Mouse (Mus musculus) Muller cell, postnatal 12 days (primary cell): ENCODE measurements around the gene Ssbp2.

Experiments
- DNase-seq: peaks from one replicate; pipeline ENCODE4 v3.0.0-alpha.2; 2015; ENCODE audit errors: inconsistent ontology term

Gene Ssbp2

DNA sequence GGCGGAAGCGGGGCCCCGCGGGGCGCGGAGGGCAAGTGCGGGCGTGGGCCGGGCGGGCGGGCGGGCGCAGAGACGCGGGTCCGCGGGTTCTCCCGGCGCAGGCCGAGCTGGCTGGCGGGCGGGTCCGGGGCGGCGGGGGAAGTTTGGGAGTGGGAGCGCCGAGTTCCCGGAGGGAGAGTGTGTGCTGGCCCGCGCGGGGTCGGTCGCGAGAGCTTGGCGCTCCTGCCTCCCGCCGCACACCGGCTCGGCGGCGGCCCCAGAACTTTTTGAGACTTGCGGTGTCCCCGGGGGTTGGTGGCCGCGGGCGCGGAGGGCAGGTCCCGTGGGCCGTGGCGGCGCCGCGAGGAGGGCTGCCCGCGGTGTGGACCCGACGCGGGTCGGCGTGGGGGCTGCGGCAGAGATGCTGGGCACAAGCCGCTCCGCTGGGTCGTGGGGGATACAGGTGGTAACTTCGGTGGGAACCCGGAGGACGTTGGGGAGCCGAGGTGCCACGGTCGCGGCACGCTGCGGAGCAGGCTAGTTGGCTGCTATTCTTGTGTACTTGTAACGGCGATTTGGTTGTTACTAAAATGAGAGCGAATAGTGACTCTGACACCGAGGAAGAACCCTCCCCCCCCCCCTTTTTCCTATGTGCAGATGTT, 1.7 kb downstream of the Ssbp2 start:
- DNase-seq = peak; percentile 45

DNA sequence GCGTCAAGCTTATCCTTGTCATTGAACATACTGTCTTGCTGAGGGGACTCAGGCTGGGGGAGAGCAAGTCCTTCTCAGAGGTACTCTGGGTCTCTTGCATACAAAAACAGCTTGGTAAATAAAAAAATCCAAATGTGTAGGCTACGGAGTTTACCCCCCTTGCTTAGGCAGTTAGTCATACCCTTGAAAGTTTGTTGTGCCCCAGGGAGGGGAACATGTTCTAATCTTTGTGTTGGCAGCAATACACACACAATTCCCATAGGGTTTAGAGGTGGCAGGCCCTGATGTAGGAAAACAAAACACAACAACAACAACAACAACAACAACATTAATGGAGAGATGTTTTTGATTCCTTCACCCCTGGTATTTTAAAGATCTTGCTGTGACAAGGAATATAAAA, 2.3 kb downstream of the Ssbp2 start:
- no peak for DNase-seq

- peak; percentile 51 for DNase-seq
These were observed 2.9 kb downstream of the Ssbp2 start for GRCm38 (mm10) chr13:91462893-91463481.

GRCm38 (mm10) chr13:91465002-91465715, 5.1 kb downstream of the Ssbp2 start:
- DNase-seq = no peak

DNA sequence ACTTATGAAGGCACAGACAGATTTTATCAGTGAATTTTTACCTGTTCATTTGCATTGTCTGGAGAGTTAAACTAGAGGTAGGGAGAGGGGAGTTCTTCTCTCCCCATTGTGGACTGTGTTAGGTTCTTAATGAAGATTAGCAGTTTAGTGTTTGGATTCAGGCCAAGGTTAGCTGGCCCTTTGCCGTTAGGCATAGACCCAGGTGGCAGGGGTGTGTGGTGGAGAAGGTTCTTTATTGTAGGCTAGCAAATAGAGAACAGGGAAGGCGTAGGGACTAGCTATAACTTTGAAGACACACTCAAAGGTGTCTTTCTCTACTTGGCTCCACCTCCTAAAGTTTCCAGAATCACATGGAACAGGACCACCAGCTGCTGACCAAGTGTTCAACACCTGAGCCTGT, 11.5 kb downstream of the Ssbp2 start:
- no peak for DNase-seq

DNA sequence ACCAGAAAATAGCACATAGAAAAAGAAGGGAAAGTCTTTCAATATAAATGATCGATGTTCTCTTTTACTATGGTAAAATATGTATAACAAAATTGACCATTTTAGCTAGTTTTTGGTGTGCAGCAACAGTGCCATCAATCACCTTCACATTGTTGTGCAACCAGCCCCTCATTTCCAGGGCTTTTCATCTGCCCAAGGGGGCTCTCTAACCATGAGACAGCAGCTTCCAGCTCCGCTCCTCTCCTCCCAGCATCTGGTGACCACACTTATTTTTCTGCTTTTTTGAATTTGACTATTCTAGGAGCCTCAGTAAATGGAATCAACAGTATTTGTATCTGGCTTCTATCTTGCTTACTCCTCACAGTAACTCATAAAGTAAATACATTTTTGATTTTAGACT, 11.9 kb downstream of the Ssbp2 start:
- no peak for DNase-seq

DNA sequence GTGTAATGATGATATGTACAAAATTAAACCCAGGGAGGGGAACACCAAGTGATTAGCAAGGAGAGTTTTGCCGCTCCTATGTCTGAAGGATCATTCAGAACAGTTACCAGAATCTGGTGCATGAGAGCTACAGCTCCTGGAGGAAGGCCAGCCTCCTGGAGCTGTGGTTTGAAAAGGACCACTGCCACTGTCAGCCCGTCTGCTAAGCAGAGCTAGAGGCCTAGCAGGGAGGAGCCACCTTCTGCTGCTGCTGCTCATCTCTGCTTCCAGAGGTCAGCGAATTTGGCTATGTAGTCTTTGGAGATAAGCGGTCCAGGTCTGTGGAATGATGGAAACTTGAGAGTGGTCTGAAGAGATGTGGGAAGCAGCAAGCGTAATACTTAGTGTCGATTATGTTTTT, 13.4 kb downstream of the Ssbp2 start:
- DNase-seq = no peak

DNA sequence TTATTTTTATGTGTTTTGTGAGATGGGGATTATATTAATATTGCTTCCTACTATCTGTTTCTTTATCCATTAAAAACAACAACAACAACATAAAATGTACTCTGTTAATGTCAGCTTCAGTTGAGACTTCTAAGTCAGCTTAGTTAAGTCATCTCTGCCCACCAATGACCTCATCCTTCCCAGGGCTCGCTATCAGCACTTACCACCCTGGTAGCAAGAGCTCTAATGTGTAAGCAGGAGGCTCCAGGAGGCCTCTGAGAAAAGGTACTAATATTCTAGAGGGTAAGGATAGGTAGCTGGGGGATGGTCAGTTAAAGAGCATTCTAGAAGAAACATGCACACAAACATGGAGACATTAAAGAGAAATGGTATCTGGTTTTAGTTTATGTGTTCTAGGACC, 13.9 kb downstream of the Ssbp2 start:
- DNase-seq = no peak

DNA sequence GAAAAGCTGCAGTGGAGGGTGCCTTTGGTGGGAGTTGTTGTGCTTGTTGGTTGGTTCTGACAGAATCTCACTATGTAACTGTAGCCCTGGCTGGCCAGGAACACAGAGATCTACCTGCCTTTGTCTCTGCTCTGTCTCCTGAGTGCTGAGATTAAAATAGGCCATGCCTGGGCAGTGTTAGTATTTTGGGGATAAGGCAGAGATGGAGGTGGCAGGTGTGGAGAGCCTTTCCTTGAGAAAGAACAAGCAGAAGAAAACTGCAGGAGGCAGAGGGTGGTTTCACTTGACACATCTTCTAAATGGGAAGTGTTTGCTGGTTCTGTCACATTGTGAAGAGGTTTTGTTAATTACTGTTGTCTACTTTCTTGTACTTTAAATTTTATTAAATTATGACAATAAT, 15.8 kb downstream of the Ssbp2 start:
- no peak for DNase-seq

DNA sequence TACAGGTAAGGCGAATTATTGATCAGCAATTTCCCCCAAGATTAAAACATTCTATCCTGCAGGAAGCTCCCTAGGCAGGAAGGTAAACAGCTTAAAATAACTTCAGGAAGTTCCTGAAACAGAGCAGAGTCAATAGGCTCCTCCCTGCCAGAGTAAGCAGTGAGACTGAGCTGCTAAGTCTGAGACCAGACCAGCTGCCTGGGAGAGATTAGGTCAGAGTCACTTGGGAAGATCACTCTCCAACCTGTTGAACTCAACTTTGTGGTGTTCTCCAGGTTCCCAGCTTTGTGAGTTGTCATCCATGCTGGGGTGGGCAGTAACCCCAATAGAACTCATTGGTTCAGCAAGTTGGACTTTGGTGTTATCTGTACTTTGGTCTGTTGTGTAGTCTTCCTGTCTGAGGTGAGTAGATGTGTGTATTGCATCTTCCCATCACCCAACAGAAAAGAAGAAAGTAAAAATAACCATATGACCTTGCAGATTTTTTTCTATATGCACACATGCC, 16.6 kb downstream of the Ssbp2 start:
- DNase-seq = no peak

DNA sequence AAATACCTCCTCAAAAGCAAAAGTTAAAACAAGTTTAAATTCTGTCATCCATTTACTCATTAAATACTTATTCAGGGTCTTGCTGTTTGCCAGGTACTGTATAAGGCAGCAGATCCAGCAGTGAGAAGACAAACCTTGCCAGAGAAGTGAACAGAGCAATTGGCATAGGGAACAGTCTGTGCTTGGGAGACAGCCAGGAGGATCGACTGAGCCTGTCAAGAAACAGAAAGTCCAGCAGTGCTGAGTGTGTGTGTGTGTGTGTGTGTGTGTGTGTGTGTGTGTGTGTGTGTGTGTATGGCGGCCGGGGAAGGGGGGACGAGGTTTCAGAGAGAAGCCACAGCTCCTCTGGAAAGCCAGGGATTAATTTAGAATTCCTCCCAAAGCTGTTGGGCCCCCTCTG, 17.9 kb downstream of the Ssbp2 start:
- peak; percentile 42 for DNase-seq

- DNase-seq = no peak
These were observed 24.2 kb downstream of the Ssbp2 start for GRCm38 (mm10) chr13:91484303-91484702.

DNA sequence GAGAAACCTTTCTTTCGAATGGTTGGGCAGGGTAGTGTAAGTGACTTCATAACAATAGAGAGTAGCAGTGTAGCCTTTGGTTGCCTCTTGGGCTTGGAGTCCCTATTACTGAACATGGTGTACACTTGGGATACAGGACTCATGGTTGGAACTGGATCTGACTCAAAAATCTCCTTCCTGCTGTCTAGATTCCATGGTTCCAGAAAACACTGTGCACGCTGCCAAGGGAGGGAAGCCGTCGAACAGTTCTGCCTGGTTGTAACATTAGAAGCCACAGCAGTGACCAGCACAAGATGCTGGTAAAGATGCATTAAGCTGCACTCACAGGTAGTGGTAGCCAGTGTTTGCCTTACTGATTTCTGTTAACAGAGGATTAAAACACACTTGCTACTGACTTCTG, 32.0 kb downstream of the Ssbp2 start:
- DNase-seq = no peak

DNA sequence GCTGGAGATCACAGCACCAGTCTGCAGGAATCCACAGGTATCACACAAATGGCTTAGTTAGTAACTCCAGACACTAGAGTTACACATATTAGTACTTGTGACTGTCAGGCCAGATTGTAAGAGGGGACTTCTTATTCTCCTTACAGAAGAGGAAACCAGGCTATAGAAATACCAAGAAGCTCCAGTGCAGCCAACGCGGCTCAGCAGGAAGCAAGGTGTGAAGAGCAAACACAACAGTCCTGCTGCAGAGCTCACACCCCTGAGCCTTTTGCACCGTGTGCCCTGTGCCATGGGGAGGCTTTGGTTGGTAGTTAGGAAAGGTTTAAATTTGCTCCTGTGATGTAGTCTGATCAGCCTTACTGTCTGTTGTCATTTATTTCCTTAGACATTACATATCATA, 37.0 kb downstream of the Ssbp2 start:
- no peak for DNase-seq

- DNase-seq = no peak
These were observed 41.7 kb downstream of the Ssbp2 start for GRCm38 (mm10) chr13:91501735-91502134.

GRCm38 (mm10) chr13:91502642-91503373, 42.7 kb downstream of the Ssbp2 start:
- DNase-seq = no peak

GRCm38 (mm10) chr13:91508991-91509390, 48.9 kb downstream of the Ssbp2 start:
- no peak for DNase-seq

DNA sequence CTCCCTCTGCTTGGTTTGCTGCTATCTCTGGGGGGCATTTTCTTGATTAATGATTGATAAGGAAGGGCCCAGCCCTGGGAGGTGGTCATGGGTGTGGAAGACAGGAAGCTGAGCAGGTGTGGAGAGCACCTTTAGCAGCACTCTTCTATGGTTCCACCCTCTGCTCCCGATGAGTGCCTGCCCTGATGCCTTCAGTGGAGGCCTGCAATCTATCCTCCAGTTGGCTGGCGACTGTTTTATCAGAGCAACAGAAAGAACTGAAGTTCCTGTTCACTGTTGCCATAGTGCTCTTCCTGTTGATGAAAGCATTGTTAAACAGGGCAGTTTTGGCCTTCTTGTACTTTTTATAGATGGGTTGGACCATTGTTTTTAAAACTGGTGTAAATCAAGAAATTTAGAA, 49.4 kb downstream of the Ssbp2 start:
- DNase-seq = no peak

DNA sequence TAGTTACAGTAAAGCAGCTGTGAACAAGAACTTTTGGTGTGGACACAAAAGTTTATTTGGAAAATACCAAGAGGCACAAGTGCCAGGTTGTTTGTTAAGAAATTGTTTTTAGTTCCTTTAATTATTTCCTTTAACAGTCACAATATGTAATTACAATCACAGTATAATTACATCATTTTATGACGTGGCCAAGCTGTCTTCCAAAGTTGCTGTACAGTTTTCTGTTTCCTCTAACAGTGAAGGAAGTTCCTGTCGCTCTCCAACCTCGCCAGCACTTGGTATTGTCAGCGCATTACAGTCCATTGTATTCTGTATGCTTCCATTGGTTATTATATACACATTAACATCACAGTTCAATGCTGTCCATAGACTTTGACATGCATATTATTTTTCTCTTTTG, 54.9 kb downstream of the Ssbp2 start:
- DNase-seq = no peak

DNA sequence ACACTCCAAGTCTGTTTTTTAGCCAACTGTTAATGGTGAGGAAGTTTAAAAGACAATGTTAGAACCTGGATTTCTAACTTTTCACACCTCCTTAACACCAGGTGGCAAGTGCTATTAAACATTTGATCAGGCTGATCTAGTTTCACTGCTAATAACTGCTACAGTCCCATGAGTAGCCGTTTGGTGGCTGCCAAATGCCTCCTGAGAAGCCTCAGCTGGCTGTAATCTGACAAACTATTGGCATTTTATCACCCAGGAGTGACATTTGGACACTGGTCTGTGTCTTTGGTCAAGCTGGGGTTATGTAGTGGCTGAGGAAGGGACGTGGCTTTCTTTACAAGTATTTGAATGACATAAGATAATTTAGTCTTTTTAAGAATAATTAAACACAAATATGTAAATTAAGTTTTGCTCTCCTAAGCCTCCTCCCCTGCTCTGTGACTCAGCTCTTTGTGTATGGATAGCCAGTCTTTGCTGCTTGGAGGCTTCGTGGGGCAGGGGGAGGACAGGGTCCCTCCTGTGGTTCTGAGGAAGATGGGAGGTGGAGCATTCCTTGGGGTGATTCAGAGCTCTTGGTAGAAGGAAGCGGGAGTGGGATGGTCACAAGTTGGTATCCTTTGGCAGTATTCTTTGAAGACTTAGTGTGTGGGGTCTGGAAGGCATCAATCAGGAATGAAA, 60.1 kb downstream of the Ssbp2 start:
- peak; percentile 78 for DNase-seq

DNA sequence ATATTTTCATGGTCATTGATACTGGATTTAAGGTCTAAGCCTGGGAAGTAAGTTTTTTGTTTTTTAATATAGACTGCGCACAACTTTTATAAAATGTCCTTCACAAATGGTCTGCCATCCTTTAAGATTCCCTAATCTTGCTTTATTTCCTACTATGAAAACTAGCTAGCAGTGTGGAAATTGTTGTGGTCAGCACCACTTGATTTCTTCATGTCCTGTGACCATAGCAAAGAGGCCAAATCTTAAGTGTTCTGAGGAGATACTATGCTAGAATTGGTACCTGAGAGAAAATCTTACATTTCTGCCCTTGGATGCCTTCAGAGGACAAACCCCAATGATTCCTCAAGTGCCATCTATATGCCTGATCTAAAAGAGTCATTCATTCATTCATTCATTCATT, 60.9 kb downstream of the Ssbp2 start:
- DNase-seq = no peak

DNA sequence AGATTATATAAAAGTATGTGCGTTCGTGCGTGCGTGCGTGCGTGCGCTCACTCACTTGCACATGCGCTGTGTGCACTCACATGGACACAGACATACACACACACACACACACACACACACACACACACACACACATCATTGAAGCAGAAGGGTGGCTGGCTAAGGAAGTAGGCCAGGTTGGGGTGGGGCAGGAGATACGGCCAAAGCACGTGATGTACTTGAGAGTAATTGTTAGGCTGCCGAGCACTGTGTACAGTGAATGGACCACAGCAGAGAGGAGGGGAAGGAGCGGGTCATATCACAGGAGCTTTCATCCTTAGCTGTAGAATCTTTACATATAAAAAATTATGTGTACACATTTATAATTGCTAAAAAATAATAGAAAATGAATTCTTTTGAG, 66.0 kb downstream of the Ssbp2 start:
- no peak for DNase-seq
